26 mouse cellular contexts compared by ENCODE assay signal in genomic region chr6:103312149-103312548, GRCm38 (mm10).
DNase-seq lines count a peak whose midpoint lies in the region; ATAC-seq lines count a peak whose summit lies in the region.
"Had no signal": no experiment of that assay in that cellular context is flagged by ENCODE, and none has a peak within 500 bp of the region (broad histone marks: within the 10 kb centered on the region; RNA-seq: fewer than 3 reads in every experiment).

No protein-coding gene starts in this region.

- H3K4me1 ChIP-seq in kidney, embryonic 15.5 days = 0 out of 2 replicates have a peak, but pooled peaks cover 5% of the 10 kb centered on the region
- H3K4me1 ChIP-seq in neural tube, embryonic 13.5 days (replicated peaks) = peaks cover 15% of the 10 kb centered on the region
- H3K4me1 ChIP-seq: heart, embryonic 12.5 days; limb, embryonic 10.5 days; limb, embryonic 15.5 days; liver, embryonic 13.5 days had no signal

- 24% methylated on average over 6 of the region's 6 CpGs for WGBS in kidney, embryonic 15.5 days
- 44% methylated on average over 6 of the region's 6 CpGs for WGBS in neural tube, embryonic 13.5 days

- H3K9ac ChIP-seq in kidney, embryonic 15.5 days = no peak overlapping the region
- H3K9ac ChIP-seq in neural tube, embryonic 13.5 days = no peak overlapping the region
- H3K9ac ChIP-seq: heart, embryonic 12.5 days; limb, embryonic 15.5 days; liver, embryonic 13.5 days; midbrain, embryonic 15.5 days had no signal

- peak; percentile 46; the same call in 1 of the 2 replicates for ATAC-seq in kidney, embryonic 15.5 days (replicated peaks; ENCODE audit: low FRiP score)
- ATAC-seq in neural tube, embryonic 13.5 days (ENCODE audit: low read depth) = peak; percentile 41; the same call in 1 of the 2 replicates
- ATAC-seq in megakaryocyte, adult 5-6 weeks (ENCODE audit: poor library complexity, severe bottlenecking) = peak; percentile 17; the same call in 1 of the 2 replicates
- ATAC-seq: forebrain, embryonic 16.5 days; lung, postnatal 0 days had no signal

- intact Hi-C loops in left cerebral cortex, postnatal 36 days (cut with DNase I) = no loop called here

- no peak overlapping the region for H3K4me2 ChIP-seq in kidney, embryonic 15.5 days
- H3K4me2 ChIP-seq in neural tube, embryonic 13.5 days = no peak overlapping the region
- H3K4me2 ChIP-seq: heart, embryonic 12.5 days; limb, embryonic 15.5 days; liver, embryonic 13.5 days; midbrain, embryonic 15.5 days had no signal

- H3K27me3 ChIP-seq in kidney, embryonic 15.5 days = no peaks in the 10 kb centered on the region
- no peaks in the 10 kb centered on the region for H3K27me3 ChIP-seq in neural tube, embryonic 13.5 days
- H3K27me3 ChIP-seq: heart, embryonic 12.5 days; limb, embryonic 15.5 days; liver, embryonic 13.5 days; midbrain, embryonic 15.5 days had no signal

- no peak for DNase-seq in kidney, adult 18-20 months
- DNase-seq in neural tube, embryonic 10.5 days (ENCODE audit: extremely low spot score, low spot score) = no peak
- no peak for DNase-seq in left cerebral cortex, postnatal 36 days (ENCODE audit: low spot score in 2 of 2)
- DNase-seq in urinary bladder, postnatal 25 days (ENCODE audit: low spot score) = no peak
- DNase-seq: adrenal gland, postnatal 25 days; B cell, adult 2 months; cerebellum, adult 2 months; cerebellum, postnatal 14 days; gastrocnemius, adult 2 months; gastrocnemius, postnatal 36 days; heart, adult 2 months; heart, postnatal 4 days; liver, embryonic 13.5 days; lung, adult 18-20 months; lung, postnatal 4 days; right cerebral cortex, postnatal 14 days had no signal

- no peaks in the 10 kb centered on the region for H3K36me3 ChIP-seq in kidney, embryonic 15.5 days
- no peaks in the 10 kb centered on the region for H3K36me3 ChIP-seq in neural tube, embryonic 13.5 days
- H3K36me3 ChIP-seq: heart, embryonic 12.5 days; limb, embryonic 10.5 days; limb, embryonic 15.5 days; liver, embryonic 13.5 days; midbrain, embryonic 15.5 days had no signal

- H3K4me3 ChIP-seq in kidney, embryonic 15.5 days (replicated peaks) = no peak overlapping the region
- H3K4me3 ChIP-seq in neural tube, embryonic 13.5 days = no peak overlapping the region
- H3K4me3 ChIP-seq: erythroblast, embryonic 14.5 days; gastrocnemius, adult 2 months; heart, adult 2 months; heart, embryonic 12.5 days; limb, embryonic 10.5 days; limb, embryonic 15.5 days; liver, embryonic 13.5 days; midbrain, embryonic 15.5 days had no signal

- no peak overlapping the region for H3K27ac ChIP-seq in kidney, embryonic 15.5 days
- peak overlapping the region; percentile 70 for H3K27ac ChIP-seq in neural tube, embryonic 13.5 days (replicated peaks)
- H3K27ac ChIP-seq: gastrocnemius, adult 2 months; heart, adult 2 months; limb, embryonic 10.5 days; limb, embryonic 15.5 days; liver, embryonic 13.5 days; midbrain, embryonic 15.5 days had no signal

- no peaks in the 10 kb centered on the region for H3K9me3 ChIP-seq in kidney, embryonic 15.5 days (replicated peaks)
- H3K9me3 ChIP-seq in neural tube, embryonic 13.5 days = no peaks in the 10 kb centered on the region
- H3K9me3 ChIP-seq: heart, embryonic 12.5 days; limb, embryonic 10.5 days; limb, embryonic 15.5 days; liver, embryonic 13.5 days; midbrain, embryonic 15.5 days had no signal
